Mouse (Mus musculus) intestine, embryonic 15.5 days (tissue): ENCODE data around the gene Slc24a3. TPM values are rescaled to one million over a fixed set of nuclear protein-coding genes. Genes with fewer than 3 reads are reported as not detected.
A peak's percentile ranks its signal among the peaks of the same experiment; 100 is the strongest.

Experiments used
- ATAC-seq: fragments of 200-750 bp; cut with Nextera tagmentation; 2 replicates; pipeline ENCODE4 v1.8.0; 2017; ENCODE audit warnings: moderate TSS enrichment, moderate library complexity
- H3K27ac ChIP-seq: fragments of 300-500 bp; sonication (generic); 2 replicates; pipeline ENCODE4 v1.5.1; 2015; ENCODE audit warnings: mild to moderate bottlenecking, inconsistent platforms
- H3K27me3 ChIP-seq: fragments of 300-500 bp; sonication (generic); replicated peaks from 2 replicates; pipeline ENCODE4 v1.6.1; 2015; ENCODE audit warnings: inconsistent platforms
- H3K36me3 ChIP-seq: fragments of 300-500 bp; sonication (generic); 2 replicates; pipeline ENCODE4 v1.6.1; 2015; ENCODE audit warnings: inconsistent platforms
- H3K4me1 ChIP-seq: fragments of 300-500 bp; sonication (generic); replicated peaks from 2 replicates; pipeline ENCODE4 v1.6.1; 2015; ENCODE audit warnings: inconsistent platforms
- H3K4me2 ChIP-seq: fragments of 300-500 bp; sonication (generic); replicated peaks from 2 replicates; pipeline ENCODE4 v1.6.1; 2015; ENCODE audit warnings: mild to moderate bottlenecking, inconsistent platforms
- H3K4me3 ChIP-seq: fragments of 300-500 bp; sonication (generic); replicated peaks from 2 replicates; pipeline ENCODE4 v1.5.1; 2015; ENCODE audit warnings: inconsistent platforms
- H3K9ac ChIP-seq: fragments of 300-500 bp; sonication (generic); 2 replicates; pipeline ENCODE4 v1.6.1; 2015; ENCODE audit warnings: inconsistent platforms
- H3K9me3 ChIP-seq: fragments of 300-500 bp; sonication (generic); 2 replicates; pipeline ENCODE4 v1.6.1; 2016; ENCODE audit warnings: inconsistent platforms
- WGBS: fragments of 180-500 bp; shearing (Covaris S2); methylation state at CpG from one replicate; pipeline ENCODE4 v1.1.7; 2015; 5-methylcytosine and 5-hydroxymethylcytosine counted together
- polyA plus RNA-seq: library from polyadenylated mRNA; unstranded; fragments of >200 nt; fragmentation: Nextera tagmentation; extraction: Ambion mirVana; gene quantifications from 2 replicates; pipeline ENCODE4 v1.2.1, GENCODE M21; 2015

The Slc24a3 gene
- polyA plus RNA-seq, 1 experiment from 2014 or later, result 6.9 TPM

DNA sequence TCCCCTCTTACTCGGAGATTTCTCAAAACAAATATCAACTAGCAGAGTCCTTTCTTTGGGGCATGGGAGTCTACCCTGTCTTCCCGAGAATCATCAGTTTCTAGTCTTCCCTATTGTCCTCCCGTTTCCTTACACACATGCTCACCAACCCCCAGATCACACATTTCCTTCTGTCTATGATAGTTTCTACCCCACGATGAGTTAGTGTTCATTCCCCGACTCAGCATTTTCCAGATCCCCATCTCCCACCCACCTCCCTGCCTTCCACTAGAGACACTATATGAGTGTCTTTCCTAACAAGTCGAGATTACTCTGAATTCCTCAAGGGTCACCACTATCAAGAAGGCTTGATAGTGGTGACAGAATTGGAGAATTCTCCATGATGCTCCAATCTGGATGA lies 1.7 kb upstream of the Slc24a3 start:
- Histone ChIP-seq H3K4me1 (peaks cover 4% of the 10 kb centered on the region; the same call in 1 of the 2 replicates), H3K9ac (no peak overlapping the region), H3K27ac (no peak overlapping the region), H3K36me3 (no peaks in the 10 kb centered on the region), H3K4me3 (no peak overlapping the region), H3K27me3 (no peaks in the 10 kb centered on the region), H3K4me2 (no peak overlapping the region), H3K9me3 (no peaks in the 10 kb centered on the region)
- WGBS, result 79% methylated on average over 6 of the region's 6 CpGs
- no peak for ATAC-seq

GRCm38 (mm10) chr2:145167051-145167663 lies 397 bp upstream of the Slc24a3 start:
- peak overlapping the region; percentile 69 for H3K9ac ChIP-seq

DNA sequence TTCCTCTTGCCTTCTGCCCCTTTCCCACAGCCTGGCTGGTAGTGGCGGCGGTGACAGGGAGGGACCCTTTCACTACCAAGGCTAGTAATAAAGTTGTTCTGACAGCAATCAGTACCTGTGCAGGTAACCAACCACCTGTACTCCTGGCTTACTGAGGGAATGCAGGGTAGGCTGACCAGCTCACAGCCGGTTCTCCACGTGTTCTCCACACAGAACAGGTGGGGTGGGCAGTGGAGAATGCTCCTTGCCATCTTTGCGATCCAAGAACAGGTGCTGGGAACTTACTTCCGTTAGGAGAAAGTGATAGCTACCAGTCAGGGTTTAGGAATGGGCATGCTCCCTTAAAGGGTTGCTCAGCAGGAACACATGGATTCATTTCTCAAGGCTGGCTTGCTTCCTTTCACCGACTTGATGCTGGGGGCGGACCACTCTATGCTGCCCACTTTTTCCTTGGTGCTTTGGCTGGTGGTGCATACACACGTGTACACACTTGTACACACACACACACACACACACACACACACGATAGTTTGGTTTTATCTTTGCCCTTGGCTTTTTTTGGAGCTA lies 934 bp downstream of the Slc24a3 start:
- H3K4me2 ChIP-seq, result peak overlapping the region; percentile 89
- peak; percentile 39 for ATAC-seq
- H3K4me1 ChIP-seq, result peaks cover 4% of the 10 kb centered on the region; the same call in 1 of the 2 replicates
- H3K27me3 ChIP-seq, result no peaks in the 10 kb centered on the region
- H3K9ac ChIP-seq, result peak overlapping the region; percentile 69
- H3K27ac ChIP-seq, result peak overlapping the region; percentile 82
- no peaks in the 10 kb centered on the region for H3K9me3 ChIP-seq
- peak overlapping the region; percentile 72 for H3K4me3 ChIP-seq
- no peaks in the 10 kb centered on the region for H3K36me3 ChIP-seq
- 9% methylated on average over 10 of the region's 10 CpGs for WGBS

More at GRCm38 (mm10) chr2:145167051-145167663, 397 bp upstream of the Slc24a3 start:
- Histone ChIP-seq H3K9me3 (no peaks in the 10 kb centered on the region), H3K4me2 (peak overlapping the region; percentile 89), H3K4me1 (peaks cover 4% of the 10 kb centered on the region; the same call in 1 of the 2 replicates), H3K4me3 (peak overlapping the region; percentile 72), H3K27me3 (no peaks in the 10 kb centered on the region), H3K27ac (peak overlapping the region; percentile 82), H3K36me3 (no peaks in the 10 kb centered on the region)
- peak; percentile 65 for ATAC-seq
- WGBS, result 1% methylated on average over 38 of the region's 38 CpGs

GRCm38 (mm10) chr2:145172978-145173655 lies 5.6 kb downstream of the Slc24a3 start:
- Histone ChIP-seq H3K36me3 (no peaks in the 10 kb centered on the region), H3K4me1 (peaks cover 4% of the 10 kb centered on the region; the same call in 1 of the 2 replicates), H3K9ac (no peak overlapping the region), H3K27ac (no peak overlapping the region), H3K27me3 (no peaks in the 10 kb centered on the region), H3K9me3 (no peaks in the 10 kb centered on the region), H3K4me2 (no peak overlapping the region), H3K4me3 (no peak overlapping the region)
- no peak for ATAC-seq
- 90% methylated on average over 4 of the region's 4 CpGs for WGBS

- H3K4me2 ChIP-seq, result no peak overlapping the region
- H3K9me3 ChIP-seq, result no peaks in the 10 kb centered on the region
- no peaks in the 10 kb centered on the region for H3K27me3 ChIP-seq
- no peak overlapping the region for H3K27ac ChIP-seq
- no peak for ATAC-seq
- 88% methylated on average over 7 of the region's 7 CpGs for WGBS
- H3K9ac ChIP-seq, result no peak overlapping the region
- H3K36me3 ChIP-seq, result no peaks in the 10 kb centered on the region
- H3K4me1 ChIP-seq, result no peaks in the 10 kb centered on the region
- H3K4me3 ChIP-seq, result no peak overlapping the region
Measured at GRCm38 (mm10) chr2:145175036-145175435, 7.5 kb downstream of the Slc24a3 start.

DNA sequence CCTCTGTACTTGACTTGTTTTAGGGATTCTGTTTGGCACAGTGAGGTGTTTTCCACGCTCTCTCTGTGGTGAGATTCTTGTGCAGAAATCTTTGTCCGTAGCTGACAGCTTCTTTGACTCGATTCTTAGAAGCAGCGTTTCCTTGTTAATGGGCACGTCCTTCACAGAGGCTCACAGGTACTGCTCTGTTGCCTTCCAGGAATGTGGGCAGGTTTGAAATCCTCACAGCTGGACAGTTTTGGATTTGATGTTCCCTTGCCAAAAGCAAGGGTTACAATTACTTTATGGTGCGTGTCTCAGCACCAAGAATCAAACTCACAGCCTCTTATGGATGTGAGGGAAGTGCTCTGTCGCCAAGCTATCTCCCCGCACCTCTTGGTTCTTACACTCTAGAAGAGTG lies 14.9 kb downstream of the Slc24a3 start:
- 83% methylated on average over 8 of the region's 8 CpGs for WGBS
- H3K27me3 ChIP-seq, result no peaks in the 10 kb centered on the region
- no peak for ATAC-seq
- H3K4me1 ChIP-seq, result no peaks in the 10 kb centered on the region
- H3K36me3 ChIP-seq, result no peaks in the 10 kb centered on the region
- H3K4me3 ChIP-seq, result no peak overlapping the region
- no peak overlapping the region for H3K4me2 ChIP-seq
- no peak overlapping the region for H3K9ac ChIP-seq
- H3K27ac ChIP-seq, result no peak overlapping the region
- no peaks in the 10 kb centered on the region for H3K9me3 ChIP-seq

DNA sequence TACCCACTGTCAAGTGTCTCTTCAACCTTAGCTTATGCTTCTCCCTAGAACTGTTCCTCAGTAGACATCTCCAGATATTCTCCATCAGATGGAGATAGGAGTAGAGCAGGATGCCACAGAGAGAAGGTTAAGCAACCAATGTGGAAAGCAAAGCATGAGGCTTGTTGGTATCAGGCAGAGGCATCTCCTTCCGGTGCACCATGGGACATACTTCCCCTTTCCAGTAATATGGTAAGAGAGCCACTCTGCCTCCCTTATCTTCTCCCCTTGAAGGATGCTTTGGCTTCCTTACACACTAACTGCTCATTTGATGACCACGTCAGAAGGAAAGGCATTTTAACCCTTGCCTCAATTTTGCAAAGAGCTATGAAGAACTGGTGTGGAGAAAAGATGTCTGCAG lies 21.3 kb downstream of the Slc24a3 start:
- Histone ChIP-seq H3K27ac (no peak overlapping the region), H3K27me3 (no peaks in the 10 kb centered on the region), H3K4me3 (no peak overlapping the region), H3K9ac (no peak overlapping the region), H3K36me3 (no peaks in the 10 kb centered on the region), H3K4me1 (no peaks in the 10 kb centered on the region), H3K9me3 (no peaks in the 10 kb centered on the region), H3K4me2 (no peak overlapping the region)
- WGBS, result 57% methylated on average over 2 of the region's 2 CpGs
- no peak for ATAC-seq

DNA sequence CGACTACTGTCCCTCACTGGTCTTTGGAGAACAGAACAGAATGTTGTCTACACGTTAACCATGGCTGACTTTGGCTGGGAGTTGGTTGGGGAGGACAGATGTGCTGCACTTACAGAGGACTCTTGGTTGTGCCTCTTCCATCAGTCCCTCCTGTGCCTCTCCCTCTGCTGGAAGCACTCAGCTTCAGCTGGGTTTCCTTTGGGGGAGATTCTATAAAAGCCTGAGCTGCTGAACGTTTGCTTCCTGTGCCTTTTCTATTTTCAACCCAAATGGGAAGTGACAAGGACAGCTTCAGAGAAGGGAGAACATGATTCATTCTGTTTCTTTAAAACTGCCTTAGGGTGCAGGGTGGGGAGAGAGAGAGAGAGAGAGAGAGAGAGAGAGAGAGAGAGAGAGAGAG lies 28.5 kb downstream of the Slc24a3 start:
- H3K4me2 ChIP-seq, result no peak overlapping the region
- no peak overlapping the region for H3K4me3 ChIP-seq
- no peaks in the 10 kb centered on the region for H3K27me3 ChIP-seq
- H3K27ac ChIP-seq, result no peak overlapping the region
- no peak overlapping the region for H3K9ac ChIP-seq
- H3K9me3 ChIP-seq, result no peaks in the 10 kb centered on the region
- no peaks in the 10 kb centered on the region for H3K4me1 ChIP-seq
- WGBS, result 73% methylated on average over 3 of the region's 3 CpGs
- ATAC-seq, result no peak
- no peaks in the 10 kb centered on the region for H3K36me3 ChIP-seq

DNA sequence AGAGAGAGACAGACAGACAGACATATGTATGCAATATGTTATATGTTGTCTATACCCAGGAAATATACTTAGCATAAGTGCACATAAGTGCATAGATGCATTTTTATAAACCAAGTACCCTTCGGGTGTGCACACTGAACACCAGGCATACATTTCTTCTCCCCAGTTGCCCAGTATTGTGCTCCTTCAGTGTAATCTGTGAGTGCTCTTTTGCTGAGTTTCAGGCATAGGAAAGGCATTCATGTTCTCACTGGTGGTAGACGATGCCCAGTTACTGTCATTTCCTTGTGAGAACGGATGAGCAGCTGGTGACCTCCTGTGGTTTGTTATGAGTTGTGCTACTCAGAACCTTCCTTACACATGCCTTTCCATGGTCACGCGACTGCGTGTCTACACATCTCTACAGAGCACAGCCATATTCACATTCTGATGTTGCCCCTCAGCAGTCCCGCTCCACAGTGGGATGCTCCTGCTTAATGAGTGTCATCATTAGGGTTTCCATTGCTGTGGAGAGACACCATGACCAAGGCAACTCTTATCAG lies 29.0 kb downstream of the Slc24a3 start:
- Histone ChIP-seq H3K36me3 (no peaks in the 10 kb centered on the region), H3K4me2 (no peak overlapping the region), H3K27ac (no peak overlapping the region), H3K4me1 (no peaks in the 10 kb centered on the region), H3K9me3 (no peaks in the 10 kb centered on the region), H3K9ac (no peak overlapping the region), H3K4me3 (no peak overlapping the region), H3K27me3 (no peaks in the 10 kb centered on the region)
- no peak for ATAC-seq
- WGBS, result 80% methylated on average over 7 of the region's 7 CpGs

DNA sequence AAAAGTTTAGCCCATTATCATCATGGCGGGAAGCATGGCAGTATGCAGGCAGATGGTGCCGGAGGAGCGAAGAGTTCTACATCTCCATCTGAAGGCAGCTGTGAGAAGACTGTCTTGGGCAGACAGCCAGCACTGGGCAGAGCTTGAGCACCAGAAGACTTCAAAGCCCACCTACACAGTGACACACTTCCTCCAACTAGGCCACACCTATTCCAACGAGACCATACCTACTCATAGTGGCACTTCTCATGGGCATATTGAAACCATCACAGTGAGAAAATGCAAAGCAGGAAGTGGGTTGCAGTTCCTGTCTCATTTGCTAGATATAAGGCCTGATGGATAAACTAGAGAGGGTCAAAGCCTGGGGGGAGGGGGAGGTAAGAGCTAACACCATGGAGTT lies 29.5 kb downstream of the Slc24a3 start:
- Histone ChIP-seq H3K27ac (no peak overlapping the region), H3K4me1 (no peaks in the 10 kb centered on the region), H3K27me3 (no peaks in the 10 kb centered on the region), H3K9me3 (no peaks in the 10 kb centered on the region), H3K4me2 (no peak overlapping the region), H3K36me3 (no peaks in the 10 kb centered on the region), H3K4me3 (no peak overlapping the region), H3K9ac (no peak overlapping the region)
- 87% methylated on average over 4 of the region's 4 CpGs for WGBS
- no peak for ATAC-seq

DNA sequence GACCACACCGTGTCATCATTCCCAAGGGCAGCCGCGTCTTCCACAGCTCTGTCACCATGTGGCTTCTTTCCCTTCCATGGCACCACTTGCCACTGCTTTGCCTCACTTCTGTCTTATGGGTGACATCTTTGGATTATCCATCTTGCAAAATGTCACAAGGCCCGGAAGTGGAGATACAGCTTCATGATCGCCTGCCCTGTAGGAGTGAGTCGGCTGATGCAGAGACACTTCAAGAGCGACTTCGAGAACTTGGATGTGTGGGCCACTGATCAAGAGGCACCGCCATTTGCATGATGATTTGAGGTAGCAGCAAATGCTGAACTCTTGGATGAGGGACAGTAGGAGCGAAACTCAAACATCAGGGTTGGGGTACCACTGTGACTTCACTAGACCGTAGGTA lies 46.0 kb downstream of the Slc24a3 start:
- 96% methylated on average over 11 of the region's 11 CpGs for WGBS
- no peak overlapping the region for H3K4me2 ChIP-seq

GRCm38 (mm10) chr2:145214086-145214831 lies 46.7 kb downstream of the Slc24a3 start:
- WGBS, result 76% methylated on average over 8 of the region's 8 CpGs
- no peaks in the 10 kb centered on the region for H3K36me3 ChIP-seq
- no peak overlapping the region for H3K4me2 ChIP-seq
- H3K9ac ChIP-seq, result no peak overlapping the region
- no peaks in the 10 kb centered on the region for H3K27me3 ChIP-seq
- H3K27ac ChIP-seq, result no peak overlapping the region
- no peak overlapping the region for H3K4me3 ChIP-seq
- peaks cover 6% of the 10 kb centered on the region; the same call in 1 of the 2 replicates for H3K4me1 ChIP-seq
- H3K9me3 ChIP-seq, result no peaks in the 10 kb centered on the region
- ATAC-seq, result peak; percentile 91

More for the DNA sequence above, 46.0 kb downstream of the Slc24a3 start:
- no peak overlapping the region for H3K9ac ChIP-seq
- H3K4me3 ChIP-seq, result no peak overlapping the region
- H3K36me3 ChIP-seq, result no peaks in the 10 kb centered on the region
- H3K27ac ChIP-seq, result no peak overlapping the region
- peaks cover 6% of the 10 kb centered on the region; the same call in 1 of the 2 replicates for H3K4me1 ChIP-seq
- no peaks in the 10 kb centered on the region for H3K9me3 ChIP-seq
- ATAC-seq, result no peak
- H3K27me3 ChIP-seq, result no peaks in the 10 kb centered on the region
